Mouse (Mus musculus) embryonic fibroblast, embryonic 13.5 days (primary cell): Measurements from ENCODE around the gene Dhh.

Experiments used
- CTCF ChIP-seq: IDR thresholded peaks from 2 replicates; pipeline ENCODE4 v1.5.1; 2011; ENCODE audit warnings: mild to moderate bottlenecking, control low read depth, low read length, moderate library complexity, borderline replicate concordance; ENCODE audit not compliant: insufficient read depth
- POLR2A ChIP-seq: IDR thresholded peaks from 2 replicates; pipeline ENCODE4 v1.6.1; 2011; ENCODE audit warnings: low read depth, mild to moderate bottlenecking, control low read depth, low read length, moderate library complexity

- TF ChIP-seq CTCF (no peak), POLR2A (no peak)
Observed at GRCm38 (mm10) chr15:98891198-98891742, 7.1 kb downstream of the Dhh start.
